Mouse (Mus musculus): ENCODE data around the gene Mtmr3.

- no peak for TF ChIP-seq HCFC1 (IDR thresholded peaks at IDR 0.05; ENCODE audit: borderline replicate concordance, insufficient read depth, low read length)
- TF ChIP-seq ZC3H11A (IDR thresholded peaks at IDR 0.05; ENCODE audit: borderline replicate concordance, low read depth, low read length): no peak
- no peak for TF ChIP-seq CHD2 (IDR thresholded peaks at IDR 0.05; ENCODE audit: low read depth, low read length)
Measured at GRCm38 (mm10) chr11:4506486-4506885, 88.2 kb downstream of the Mtmr3 start.

All from ES-E14 (cell line).